Mouse (Mus musculus) gastrocnemius, adult 8-10 months (tissue): ENCODE measurements around the gene Maats1. TPM values are rescaled to one million over a fixed set of nuclear protein-coding genes. Genes with fewer than 3 reads are reported as not detected.

Experiments used
- DNase-seq, 2 experiments: peaks; one replicate each; pipeline ENCODE4 v3.0.0; 2022; ENCODE audit warnings: low spot score in 2 of 2
- total RNA-seq, 4 experiments: library from RNA; stranded (reverse); gene quantifications; 2 replicates each; pipeline ENCODE4 v1.2.4; 2022

Maats1 gene
- total RNA-seq, 4 experiments from 2014 or later: not detected

DNA sequence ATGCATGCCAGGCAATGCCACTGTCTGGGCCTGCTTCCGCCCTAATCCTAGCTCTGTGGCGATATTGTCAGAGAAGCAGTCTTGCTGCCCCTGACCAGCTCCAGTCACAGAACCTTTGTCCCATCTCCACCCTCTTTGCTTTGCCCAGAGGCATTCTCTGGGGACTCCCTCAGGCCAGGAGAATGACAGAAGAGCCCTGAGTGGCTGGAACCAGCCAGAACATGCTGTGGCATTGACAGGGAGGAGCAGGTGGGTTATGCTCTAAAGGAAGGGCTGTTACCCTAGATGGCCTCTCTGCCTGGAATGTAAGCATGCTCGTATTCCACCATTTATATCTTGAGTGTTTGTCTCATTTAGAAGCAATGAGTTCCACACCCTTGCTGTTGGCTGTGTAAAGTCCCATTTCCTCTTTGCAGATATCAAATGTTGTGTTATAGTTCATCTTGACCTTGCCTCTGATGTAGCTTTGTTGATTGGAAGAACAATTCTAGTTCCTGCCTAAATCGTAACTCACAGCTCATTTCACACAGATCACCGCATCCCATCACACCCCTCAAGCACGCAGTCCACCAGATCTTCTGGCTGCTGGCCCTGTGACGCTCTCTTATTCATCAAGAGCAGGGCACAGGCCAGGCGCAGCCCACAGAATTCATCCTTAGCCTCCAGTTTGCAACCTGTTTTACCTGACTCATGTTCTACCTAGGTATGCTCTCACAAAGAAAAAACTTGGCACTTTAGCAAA, 28.9 kb upstream of the Maats1 start:
- DNase-seq: peak; percentile 54 to 76

DNA sequence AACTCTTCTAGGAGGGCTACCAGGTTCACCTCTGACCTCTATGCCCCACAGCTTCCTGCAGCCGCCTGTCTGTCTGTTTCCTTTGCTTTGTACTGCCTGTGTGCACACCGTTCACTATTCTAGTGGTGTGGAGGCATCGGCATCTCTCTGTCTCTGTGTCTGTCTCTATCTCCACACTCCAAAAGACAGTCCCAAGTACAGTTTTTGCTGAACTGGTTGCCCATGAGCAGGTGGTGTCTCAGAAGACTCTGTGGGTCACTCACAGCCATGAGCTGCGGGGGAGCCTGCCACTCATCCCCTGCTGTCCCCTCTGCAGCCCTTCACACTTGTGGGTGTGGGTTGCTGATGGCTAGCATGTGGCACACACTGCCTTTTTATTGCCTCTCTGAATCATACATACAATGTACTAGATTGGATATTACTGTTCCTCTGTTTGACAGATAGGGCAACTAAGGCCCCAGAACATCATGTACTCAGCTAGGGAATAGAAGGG, 28.1 kb upstream of the Maats1 start:
- DNase-seq: no peak

DNA sequence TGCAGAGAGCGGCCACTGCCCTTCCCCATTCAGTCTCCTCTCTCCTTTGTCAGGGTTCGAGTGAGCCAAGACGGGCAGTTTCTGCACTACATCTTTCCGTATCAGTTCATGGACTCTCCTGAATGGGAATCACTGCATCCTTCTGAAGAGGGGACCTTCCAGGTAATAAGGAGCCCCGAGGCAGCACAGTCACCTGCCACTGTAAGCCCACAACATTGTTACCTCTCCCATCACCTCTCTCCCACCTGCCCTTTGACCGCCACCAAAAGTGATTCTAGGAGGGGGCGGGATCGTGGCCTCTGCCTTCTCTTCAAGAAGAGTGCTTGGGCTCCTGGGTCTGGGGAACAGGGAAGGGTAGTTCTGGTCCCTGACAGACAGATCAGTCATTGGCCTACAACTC, 27.5 kb upstream of the Maats1 start:
- no peak for DNase-seq

DNA sequence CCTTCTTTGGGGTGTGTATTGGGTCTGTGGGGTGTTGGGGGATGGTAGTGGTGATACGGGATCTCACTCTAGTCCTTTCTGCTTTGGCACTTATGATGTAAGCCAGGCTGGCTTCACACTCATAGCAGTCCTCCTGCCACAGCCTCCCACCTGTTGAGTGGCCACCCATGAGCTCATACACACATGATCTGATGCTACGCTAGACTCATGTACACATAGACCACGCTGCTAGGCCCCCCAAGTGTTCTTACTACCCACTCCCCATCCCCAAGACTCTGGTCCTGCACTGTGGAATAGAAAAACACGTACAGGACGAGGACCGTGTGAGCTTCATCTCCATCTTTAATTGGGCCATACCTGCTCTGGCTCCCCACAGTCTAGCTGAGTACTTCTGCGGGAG, 27.1 kb upstream of the Maats1 start:
- DNase-seq: no peak

DNA sequence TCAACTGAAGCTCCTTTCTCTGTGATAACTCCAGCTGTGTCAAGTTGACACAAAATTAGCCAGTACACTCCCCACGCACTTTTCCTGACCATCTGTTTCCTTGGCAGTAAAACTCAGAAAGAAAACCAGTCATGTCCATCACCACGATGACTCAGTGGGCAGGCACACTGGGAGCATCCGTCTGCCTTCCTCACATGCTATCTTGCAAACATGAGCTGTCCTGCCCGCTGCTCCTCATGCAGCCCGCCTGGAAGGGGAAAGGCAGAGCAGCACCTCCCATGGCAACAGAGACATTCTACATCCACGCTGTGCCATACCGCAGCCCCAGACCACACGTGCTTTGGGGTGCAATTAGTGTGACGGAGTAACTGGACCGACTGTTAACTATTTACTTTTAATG, 26.4 kb upstream of the Maats1 start:
- no peak for DNase-seq

DNA sequence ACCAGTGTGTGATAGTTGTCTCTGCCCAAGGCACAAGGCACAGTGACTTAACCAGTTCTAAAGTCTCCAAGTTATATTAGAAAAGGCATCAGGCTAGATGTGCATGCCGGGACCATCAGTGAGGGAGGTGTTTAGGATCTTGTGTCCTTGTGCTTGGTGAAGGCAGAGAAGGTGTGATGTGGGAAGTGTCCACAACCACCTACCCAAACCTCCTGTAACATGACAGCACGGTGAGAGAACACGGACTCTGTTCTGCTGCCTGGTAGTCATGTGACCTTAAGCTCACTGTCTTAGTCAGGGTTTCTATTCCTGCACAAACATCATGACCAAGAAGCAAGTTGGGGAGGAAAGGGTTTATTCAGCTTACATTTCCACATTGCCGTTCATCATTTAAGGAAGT, 24.3 kb upstream of the Maats1 start:
- no peak for DNase-seq

DNA sequence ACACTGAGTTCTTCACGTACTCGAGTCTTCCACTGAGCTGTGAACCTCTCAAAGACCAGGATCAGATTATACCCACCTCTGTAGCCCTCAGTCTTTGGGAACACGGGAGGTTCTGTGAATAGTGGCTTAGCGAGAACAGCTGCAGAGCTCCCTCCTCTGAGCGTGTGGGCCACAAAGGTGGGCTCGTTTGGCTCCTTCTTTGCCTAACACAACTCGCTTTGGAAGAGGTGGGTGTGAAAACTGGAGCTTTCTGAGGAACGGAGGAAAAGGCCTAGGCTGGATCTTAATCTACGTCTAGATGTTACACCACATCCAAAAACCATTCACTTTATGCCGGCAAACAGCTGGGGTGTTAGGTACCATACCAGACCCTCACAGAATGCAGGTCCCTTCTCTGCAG, 23.4 kb upstream of the Maats1 start:
- no peak for DNase-seq

DNA sequence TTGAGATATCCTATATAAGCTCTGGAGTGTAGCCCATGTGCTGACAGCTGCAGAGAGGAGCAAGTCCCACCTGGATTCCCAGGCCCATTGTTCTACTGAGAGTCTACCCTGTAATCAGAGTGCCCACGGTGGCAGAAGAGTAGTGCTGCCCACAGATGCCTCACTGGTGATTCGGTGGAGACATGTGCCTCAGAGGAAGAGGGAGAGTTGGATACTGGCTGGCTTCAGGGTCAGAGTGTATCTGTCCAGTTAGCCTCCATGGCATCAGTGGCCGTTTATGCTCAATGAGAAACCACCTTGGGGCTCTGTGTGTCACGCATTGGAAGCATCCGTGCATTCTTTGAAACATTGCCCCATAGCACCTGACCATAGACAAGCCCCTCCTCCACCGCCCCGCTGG, 21.7 kb upstream of the Maats1 start:
- DNase-seq: no peak

DNA sequence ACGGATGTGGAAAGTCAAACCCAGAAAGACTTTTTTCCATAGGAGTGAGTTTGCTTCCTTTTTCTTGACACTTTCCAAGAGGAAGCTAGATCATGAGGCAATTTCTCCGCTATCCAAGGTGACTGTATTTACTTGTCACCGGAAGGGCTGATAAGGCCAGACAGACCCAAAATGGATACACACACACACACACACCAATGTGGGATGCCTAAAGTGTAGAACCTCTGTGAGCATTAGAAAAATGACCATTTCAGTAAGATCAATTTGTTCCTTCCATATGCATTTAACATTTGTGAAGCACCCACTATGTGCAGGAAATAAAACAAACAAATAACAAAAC, 21.3 kb upstream of the Maats1 start:
- DNase-seq: no peak

DNA sequence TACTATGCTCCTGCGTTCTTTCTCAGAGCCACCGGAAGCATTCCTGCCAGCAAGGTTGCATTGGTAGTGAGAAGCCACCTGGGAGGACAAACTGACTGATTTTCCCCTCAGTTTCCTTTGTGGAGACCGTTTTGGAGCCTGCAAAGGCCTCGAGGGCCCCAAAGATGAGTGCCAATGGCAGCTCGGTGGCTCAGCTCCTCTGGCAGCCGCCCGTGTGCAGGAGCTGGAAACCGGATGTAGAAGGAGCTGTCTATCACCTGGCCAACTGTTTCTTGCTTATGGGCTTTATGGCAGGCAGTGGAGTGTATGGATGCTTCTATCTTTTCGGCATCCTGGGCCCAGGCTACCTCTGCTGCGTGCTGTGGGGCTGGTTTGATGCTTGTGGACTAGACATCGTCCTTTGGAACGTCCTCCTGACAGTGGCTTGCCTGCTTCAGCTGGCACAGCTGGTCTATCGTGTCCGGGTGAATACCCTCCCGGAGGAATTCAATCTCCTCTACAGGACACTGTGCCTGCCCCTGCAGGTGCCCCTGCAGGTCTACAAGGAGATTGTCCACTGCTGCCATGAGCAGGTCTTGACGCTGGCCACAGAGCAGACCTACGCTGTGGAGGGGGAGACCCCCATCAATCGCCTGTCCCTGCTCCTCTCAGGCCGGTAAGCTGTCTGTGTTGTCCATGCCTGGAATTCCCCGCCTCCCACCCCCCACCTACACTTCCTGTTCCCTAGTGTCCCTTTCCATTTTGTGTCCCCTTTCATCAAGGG, 20.7 kb upstream of the Maats1 start:
- no peak for DNase-seq

DNA sequence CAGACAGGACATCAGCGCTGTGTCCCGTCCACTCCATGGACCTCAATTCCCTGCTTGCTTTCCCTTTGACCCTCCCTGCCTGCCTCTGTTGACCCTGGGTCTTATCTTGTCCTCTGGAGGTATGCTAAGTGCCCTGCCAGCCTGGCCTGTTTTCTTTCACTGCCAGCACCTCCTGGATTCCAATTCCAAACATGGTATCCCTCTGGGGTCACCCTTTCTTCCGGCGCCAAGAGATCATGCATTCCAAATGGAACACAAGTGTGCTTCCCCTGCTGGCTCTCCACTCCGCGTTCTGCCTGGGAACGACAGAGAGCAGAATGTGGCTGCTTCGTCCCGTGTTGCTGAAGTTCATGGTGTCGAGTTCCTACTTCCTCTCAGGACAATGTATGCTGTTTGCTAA, 20.0 kb upstream of the Maats1 start, which contains the start of gene Popdc2:
Gene Popdc2, plus strand, starts transcription at position 277 of the 400 bp plus-strand sequence.
- DNase-seq: peak; percentile 59 to 60

DNA sequence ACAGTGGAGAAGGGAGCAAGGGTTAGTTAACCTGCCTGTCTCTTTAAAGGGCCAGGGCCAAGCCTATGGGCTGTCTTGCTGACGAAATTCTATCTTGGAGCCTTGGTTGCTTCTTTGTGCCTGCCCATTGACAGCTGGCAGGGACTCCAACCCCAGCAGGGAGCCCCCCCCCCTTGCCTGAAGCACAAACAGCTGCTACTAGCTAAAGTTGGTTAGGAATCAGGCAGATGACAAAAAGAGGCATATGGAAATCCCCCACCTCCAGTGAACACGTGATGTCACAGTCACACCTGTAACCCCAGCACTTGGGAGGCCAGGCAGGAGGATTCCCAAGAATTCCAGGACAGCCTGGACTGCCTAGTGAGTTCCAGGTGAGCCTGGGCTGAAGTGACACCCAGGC, 18.4 kb upstream of the Maats1 start:
- no peak for DNase-seq

DNA sequence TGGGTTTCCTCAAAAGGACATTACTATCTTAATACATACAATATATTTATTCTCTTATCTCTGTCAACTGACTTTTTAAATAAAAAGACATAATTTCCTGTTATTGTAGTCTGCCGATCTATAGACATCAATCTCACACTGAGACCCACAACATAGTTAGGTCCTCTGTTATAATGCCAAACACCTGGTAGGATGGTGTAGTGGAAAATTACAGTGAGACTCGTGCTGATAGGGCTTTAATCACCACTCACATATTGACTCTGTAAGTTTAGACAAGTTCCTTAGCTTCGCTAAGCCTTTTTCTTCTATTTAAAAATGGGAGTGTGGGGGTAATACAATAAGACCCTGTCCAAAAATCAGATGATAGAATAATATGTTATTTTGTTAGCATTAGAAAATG, 17.9 kb upstream of the Maats1 start:
- DNase-seq: no peak

DNA sequence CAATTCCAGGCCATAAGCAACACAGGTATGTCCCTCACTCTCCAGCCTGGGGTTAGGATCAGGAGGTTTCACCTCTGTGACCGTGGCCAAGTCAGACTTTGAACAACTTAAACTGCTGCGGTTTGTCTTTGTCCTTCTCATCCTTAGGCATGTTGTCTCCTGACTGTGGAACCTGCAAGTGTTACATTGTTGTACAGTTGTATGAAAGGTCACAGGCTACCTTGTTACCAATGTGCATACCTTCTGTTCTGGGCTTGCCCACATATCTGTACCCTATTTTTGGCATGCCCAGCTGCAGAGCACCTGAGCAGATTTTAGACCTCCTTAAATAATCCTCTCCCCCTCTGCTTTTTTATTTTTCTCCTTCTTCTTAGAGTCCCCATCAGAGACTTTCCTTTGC, 17.3 kb upstream of the Maats1 start:
- no peak for DNase-seq

DNA sequence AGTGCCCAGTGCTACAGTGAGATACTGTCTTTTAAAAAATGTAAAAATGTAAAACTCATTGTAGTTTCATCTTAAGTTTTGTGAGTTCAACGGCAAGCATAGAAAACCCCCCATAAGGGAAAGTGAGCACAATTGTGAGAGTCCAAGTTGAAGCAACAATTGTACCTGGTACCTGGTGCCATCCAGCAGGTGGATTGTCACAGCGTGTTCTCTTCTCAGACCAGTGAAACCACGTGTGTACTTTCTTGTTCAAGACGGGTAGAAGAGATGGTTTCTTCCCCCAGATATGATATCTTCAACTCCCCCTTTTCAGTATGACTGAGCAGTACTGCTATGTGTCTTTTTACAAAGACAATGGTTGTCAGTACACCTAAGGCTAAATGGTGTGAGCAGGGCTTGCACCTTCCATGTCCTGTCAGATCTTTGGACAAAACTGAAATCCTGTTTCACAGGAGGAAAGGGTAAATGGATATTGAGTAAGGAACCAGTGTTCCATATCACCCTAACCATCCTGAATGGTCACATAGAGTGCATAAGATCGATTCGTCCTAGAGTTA, 16.4 kb upstream of the Maats1 start:
- DNase-seq: no peak

DNA sequence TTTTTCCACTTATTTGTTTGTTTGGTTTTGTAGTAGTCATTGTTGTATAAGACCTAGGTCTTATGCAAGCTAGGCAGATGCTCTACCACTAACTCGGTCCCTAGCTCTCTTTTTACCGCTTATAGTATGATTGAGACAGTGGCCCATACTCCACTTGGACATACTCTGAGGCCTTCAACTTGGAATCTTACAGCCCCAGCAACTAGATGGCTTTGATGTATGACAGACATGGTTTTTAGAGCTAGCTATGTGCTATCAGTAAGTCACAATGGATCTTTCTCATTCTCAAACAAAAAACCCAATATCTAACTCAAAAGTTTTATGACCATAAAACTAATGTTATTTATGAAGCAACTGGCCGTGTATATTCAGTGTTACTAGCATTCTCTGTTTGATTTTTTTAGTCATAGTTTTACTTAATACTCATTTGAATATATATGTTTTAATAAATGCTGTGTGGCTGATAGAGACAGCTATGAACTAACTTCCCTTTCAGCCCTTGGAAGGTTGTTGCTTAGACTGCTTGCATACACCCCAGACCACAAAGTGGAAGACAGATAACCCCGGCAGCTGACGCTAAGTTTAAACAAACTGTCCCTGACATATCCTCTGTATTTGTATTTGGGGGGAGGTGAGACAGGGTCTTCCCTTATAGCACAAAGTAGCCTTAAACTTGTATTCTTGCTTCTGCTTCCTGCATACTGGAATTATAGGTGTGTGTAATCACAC, 12.4 kb upstream of the Maats1 start:
- DNase-seq: no peak

DNA sequence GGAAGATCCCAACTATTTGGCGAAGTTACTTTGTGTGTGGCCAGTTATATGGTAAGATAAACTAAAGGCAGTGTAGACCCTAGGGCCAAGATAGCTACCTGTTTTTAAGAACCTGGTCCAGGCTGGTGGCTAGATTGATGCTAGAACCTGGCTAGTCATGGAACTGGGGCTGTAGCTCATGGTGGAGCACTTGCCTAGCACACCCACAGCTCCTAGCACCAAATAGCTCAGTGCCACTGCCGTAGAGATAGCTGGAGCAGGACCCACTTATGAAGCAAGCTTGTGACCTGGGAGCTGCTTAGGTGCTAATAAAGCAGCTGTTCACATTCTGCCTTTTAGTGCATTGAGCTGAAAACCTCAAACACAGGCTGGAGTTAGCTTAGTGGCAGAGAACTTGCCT, 11.7 kb upstream of the Maats1 start:
- no peak for DNase-seq

DNA sequence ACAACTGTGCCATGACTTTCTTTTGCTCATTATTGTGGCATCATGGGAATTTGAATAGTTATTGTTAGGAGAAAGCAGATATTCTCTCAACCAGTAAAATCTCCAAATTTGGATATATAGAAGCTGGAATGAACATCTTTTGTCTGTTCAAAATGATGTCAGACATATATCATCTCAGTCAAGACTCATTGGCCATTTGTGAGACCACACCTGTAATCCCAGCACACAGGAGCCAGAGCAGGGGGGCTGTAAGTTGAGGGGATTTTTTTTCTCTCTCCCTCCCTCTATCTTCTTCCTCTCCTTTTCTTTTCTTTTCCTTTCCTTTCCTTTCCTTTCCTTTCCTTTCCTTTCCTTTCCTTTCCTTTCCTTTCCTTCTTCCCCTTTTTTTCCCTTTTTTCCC, 10.9 kb upstream of the Maats1 start:
- DNase-seq: no peak

DNA sequence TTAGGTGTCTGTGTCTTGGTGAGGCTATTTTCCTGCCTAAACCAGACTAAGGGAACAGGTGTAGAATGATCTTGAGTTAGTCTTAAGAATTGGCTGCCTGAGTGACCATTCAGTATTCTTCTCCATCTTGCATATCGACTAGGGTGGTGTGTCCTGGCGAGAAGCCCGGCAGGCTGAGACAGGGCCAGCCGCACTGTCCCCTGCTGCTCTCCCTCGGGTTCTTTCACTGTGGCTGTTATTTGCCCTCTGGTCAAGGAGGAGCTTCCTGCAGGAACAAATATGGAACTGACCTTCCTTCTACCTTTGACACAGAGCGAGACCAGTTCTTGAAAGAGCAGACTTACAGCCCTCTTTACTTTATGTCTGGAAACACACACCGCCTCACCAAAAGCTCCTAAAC, 10.1 kb upstream of the Maats1 start:
- DNase-seq: no peak

DNA sequence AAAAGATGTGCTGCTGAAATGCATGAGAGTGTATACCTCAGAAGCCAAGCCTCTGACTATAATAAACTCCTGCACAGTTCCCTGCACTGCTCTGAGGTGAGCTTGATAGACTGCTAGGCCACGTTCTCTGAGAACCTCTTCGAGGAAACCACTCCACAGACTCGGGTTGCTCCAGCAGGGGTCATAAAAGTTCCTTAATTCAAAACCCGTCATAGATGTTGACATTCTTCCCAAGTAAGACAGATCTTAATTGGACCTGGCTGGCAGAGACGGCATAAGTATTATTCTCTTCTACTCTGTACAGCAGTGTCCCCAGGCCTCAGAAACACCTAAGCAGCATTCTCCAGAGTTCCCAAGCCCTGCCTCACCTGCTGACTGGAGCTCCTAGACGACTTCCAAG, 9.0 kb upstream of the Maats1 start:
- no peak for DNase-seq

DNA sequence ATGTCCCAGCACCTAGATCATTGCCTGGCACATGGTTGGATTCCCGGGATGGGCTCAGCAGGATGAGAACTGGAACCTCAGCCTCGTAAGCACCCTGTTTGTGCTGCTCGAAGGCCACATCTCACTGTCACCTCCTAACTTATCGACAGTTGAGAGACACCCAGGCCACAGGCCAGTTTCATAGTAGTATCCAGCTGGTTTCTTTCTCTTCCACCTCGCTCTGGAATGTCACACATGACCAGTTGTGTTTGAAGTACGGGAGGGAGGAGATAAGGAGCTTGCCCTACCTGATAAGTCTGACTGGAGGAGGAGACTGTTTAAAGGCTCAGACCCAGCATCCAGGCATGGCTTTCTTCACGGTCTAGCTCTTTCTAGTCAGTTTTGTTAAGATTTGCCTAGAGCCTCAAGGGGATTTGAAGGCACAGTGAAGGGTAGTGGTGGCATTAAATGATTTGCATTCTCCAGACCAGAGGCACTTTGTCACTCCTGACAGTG, 8.5 kb upstream of the Maats1 start:
- DNase-seq: no peak

DNA sequence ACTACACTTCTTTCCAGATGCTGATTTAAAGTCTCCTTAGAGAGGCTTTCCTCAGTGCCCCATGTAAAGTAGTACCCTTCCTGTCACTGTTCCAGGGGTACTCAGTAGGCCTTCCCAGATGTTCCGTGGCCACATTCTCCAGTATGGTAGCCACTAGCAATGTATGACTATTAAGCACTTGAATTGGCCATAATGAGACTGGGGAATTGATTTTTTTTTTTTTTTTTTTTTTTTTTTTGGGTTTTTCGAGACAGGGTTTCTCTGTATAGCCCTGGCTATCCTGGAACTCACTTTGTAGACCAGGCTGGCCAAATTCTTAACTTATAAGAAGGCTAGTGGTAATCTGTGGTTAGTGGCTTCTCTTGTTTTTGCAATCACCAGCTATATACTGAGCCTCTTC, 7.9 kb upstream of the Maats1 start:
- no peak for DNase-seq
